Mouse (Mus musculus) embryonic facial prominence, embryonic 14.5 days (tissue): ENCODE measurements around the gene Mboat1. TPM values are rescaled to one million over a fixed set of nuclear protein-coding genes. Genes with fewer than 3 reads are reported as not detected.

Experiments used
- ATAC-seq: fragments of 200-750 bp; cut with Nextera tagmentation; 2 replicates; pipeline ENCODE4 v1.8.0; 2017; ENCODE audit warnings: low read depth, moderate number of reproducible peaks, moderate TSS enrichment
- DNase-seq: peaks from one replicate; pipeline ENCODE4 v3.0.0-alpha.2; 2015; ENCODE audit warnings: low spot score
- H3K27ac ChIP-seq: fragments of 300-500 bp; sonication (generic); replicated peaks from 2 replicates; pipeline ENCODE4 v1.5.1; 2014; ENCODE audit warnings: low read depth, mild to moderate bottlenecking, low read length, moderate library complexity
- H3K27me3 ChIP-seq: fragments of 300-500 bp; sonication (generic); replicated peaks from 2 replicates; pipeline ENCODE4 v1.6.1; 2014; ENCODE audit warnings: low read length; ENCODE audit not compliant: control insufficient read depth, insufficient read depth
- H3K36me3 ChIP-seq: fragments of 300-500 bp; sonication (generic); 2 replicates; pipeline ENCODE4 v1.6.1; 2014; ENCODE audit warnings: low read length, mixed read lengths; ENCODE audit not compliant: control insufficient read depth, insufficient read depth
- H3K4me1 ChIP-seq: fragments of 300-500 bp; sonication (generic); 2 replicates; pipeline ENCODE4 v1.6.1; 2014; ENCODE audit warnings: antibody characterized with exemption, low read length; ENCODE audit not compliant: control insufficient read depth, insufficient read depth
- H3K4me2 ChIP-seq: fragments of 300-500 bp; sonication (generic); 2 replicates; pipeline ENCODE4 v1.6.1; 2014; ENCODE audit warnings: low read depth, mild to moderate bottlenecking, low read length, moderate library complexity, mixed read lengths
- H3K4me3 ChIP-seq: fragments of 300-500 bp; sonication (generic); 2 replicates; pipeline ENCODE4 v1.5.1; 2014; ENCODE audit warnings: low read depth, mild to moderate bottlenecking, low read length
- H3K9ac ChIP-seq: fragments of 300-500 bp; sonication (generic); 2 replicates; pipeline ENCODE4 v1.6.1; 2014; ENCODE audit warnings: low read depth, mild to moderate bottlenecking, low read length, moderate library complexity, mixed read lengths
- H3K9me3 ChIP-seq: fragments of 300-500 bp; sonication (generic); 2 replicates; pipeline ENCODE4 v1.6.1; 2016; ENCODE audit warnings: low read length; ENCODE audit not compliant: control insufficient read depth
- WGBS: fragments of 180-500 bp; shearing (Covaris S2); extraction: QIAGEN DNeasy Blood & Tissue Kit; methylation state at CpG from one replicate; pipeline ENCODE4 v1.1.7; 2014; 5-methylcytosine and 5-hydroxymethylcytosine counted together
- polyA plus RNA-seq: library from polyadenylated mRNA; unstranded; fragments of >200 nt; fragmentation: Nextera tagmentation; extraction: Ambion mirVana; gene quantifications from 2 replicates; pipeline ENCODE4 v1.2.1, GENCODE M21; 2014

The Mboat1 gene
- polyA plus RNA-seq, 1 experiment from 2014 or later, result 16.6 TPM

DNA sequence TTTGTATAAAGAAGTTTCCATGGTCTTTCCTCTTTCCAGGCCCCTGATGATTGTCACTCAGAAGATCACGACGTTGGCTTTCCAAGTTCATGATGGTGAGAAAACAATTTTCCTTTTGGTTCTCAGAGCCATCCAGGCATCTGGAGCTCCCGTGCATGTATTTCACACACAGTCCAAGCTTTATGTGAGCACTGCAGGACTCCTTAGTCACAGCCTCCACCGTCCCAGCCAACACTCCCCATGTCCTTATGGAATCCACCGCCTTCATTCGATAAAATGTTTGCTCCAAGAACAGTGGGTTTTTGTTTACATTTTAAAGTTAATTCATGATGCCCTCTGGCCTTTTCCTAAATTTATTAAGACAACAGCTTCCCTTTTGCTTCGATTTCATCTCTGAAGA lies 83.3 kb downstream of the Mboat1 start:
- Histone ChIP-seq H3K9me3 (no peaks in the 10 kb centered on the region), H3K27ac (no peak overlapping the region), H3K27me3 (no peaks in the 10 kb centered on the region), H3K4me1 (peaks cover 12% of the 10 kb centered on the region), H3K4me3 (no peak overlapping the region), H3K4me2 (no peak overlapping the region), H3K9ac (no peak overlapping the region), H3K36me3 (0 out of 2 replicates have a peak, but pooled peaks cover 5% of the 10 kb centered on the region)
- 75% methylated on average over 7 of the region's 7 CpGs for WGBS
- no peak for DNase-seq
- no peak for ATAC-seq

DNA sequence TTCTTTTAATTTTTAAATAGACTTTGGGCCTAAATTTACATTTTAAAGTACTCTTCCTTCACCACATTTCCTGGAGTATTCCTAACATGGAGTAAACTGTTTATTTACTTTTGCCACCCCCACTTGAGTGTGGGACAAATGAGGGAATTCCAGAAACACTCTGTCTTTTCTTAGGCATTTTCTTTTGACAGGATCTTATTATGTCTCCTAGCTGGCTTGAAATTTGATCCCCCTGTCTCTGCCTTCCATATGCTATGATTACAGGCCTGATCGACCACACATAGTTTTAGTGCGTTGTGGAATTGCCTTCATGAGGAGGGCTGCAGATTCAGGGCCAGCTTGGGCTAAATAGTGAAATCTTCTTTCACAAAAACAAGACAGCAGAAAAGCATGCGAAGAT lies 85.0 kb downstream of the Mboat1 start:
- 13% methylated on average over 3 of the region's 3 CpGs for WGBS
- no peaks in the 10 kb centered on the region for H3K9me3 ChIP-seq
- H3K9ac ChIP-seq, result no peak overlapping the region
- H3K27ac ChIP-seq, result peak overlapping the region; percentile 57
- H3K4me1 ChIP-seq, result peaks cover 12% of the 10 kb centered on the region
- ATAC-seq (peak; percentile 84; the same call in 1 of the 2 replicates), DNase-seq (peak; percentile 91)
- H3K4me3 ChIP-seq, result no peak overlapping the region
- H3K4me2 ChIP-seq, result no peak overlapping the region
- 0 out of 2 replicates have a peak, but pooled peaks cover 6% of the 10 kb centered on the region for H3K36me3 ChIP-seq
- H3K27me3 ChIP-seq, result no peaks in the 10 kb centered on the region

DNA sequence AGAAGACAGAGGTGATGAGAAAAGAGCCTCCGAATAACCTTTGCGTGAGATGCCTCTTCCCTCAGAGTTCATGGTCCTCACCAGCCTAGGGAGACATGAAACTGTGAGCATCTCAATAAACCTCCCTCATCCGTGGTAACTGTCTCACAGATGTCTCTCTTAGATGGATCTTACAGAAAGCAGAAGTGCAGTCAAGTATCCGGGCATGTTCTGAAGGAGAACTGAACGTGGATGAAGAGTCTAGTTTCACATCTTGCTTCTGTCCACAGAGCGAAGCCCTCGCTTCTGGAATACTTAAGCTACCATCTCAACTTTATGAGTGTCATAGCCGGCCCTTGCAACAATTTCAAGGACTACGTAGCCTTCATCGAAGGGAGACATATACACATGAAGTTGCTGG lies 87.8 kb downstream of the Mboat1 start:
- ATAC-seq, result no peak
- WGBS, result 93% methylated on average over 10 of the region's 10 CpGs

DNA sequence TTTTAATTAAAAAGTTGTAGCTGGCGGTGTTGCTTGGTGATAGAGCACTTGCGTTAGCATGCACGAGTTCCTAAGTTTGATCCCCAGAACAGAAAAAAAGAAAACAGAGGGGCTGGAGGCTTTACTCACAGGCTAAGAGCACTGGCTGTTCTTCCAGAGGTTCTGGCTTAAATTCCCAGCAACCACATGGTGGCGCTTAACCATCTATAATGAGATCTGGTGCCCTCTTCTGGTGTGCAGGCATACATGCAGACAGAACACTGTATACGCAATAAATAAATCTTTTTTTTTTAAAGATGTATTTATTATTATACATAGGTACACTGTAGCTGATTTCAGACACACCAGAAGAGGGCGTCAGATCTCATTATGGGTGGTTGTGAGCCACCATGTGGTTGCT lies 88.4 kb downstream of the Mboat1 start:
- ATAC-seq (no peak), DNase-seq (no peak)
- Histone ChIP-seq H3K4me3 (no peak overlapping the region), H3K27me3 (no peaks in the 10 kb centered on the region), H3K9ac (no peak overlapping the region), H3K9me3 (no peaks in the 10 kb centered on the region), H3K4me2 (no peak overlapping the region), H3K36me3 (0 out of 2 replicates have a peak, but pooled peaks cover 6% of the 10 kb centered on the region), H3K27ac (no peak overlapping the region), H3K4me1 (peaks cover 12% of the 10 kb centered on the region)
- 95% methylated on average over 6 of the region's 6 CpGs for WGBS

More for the DNA sequence above, 87.8 kb downstream of the Mboat1 start:
- Histone ChIP-seq H3K4me3 (no peak overlapping the region), H3K9me3 (no peaks in the 10 kb centered on the region), H3K27ac (no peak overlapping the region), H3K27me3 (no peaks in the 10 kb centered on the region), H3K4me2 (no peak overlapping the region), H3K9ac (no peak overlapping the region), H3K4me1 (peaks cover 12% of the 10 kb centered on the region), H3K36me3 (0 out of 2 replicates have a peak, but pooled peaks cover 6% of the 10 kb centered on the region)
- no peak for DNase-seq

DNA sequence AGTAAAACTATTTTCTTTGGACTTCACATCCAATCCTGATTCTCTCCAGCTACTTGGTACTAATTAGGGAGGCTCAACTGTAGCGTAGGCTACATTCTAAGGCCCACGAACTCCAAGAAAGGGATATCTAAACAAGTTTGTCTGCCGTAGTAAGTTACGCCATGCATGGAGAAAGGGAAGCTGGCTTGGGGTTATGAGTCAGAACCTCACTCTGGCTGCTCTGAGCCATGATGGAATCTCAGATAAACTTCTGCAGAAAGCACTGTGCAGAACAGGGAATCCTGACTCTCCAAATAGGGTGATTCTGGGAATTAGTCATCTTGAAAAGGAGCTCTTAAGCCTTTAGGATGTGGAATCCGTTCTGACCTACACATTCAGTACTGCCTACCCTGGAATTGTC lies 92.5 kb downstream of the Mboat1 start:
- no peaks in the 10 kb centered on the region for H3K27me3 ChIP-seq
- no peak overlapping the region for H3K4me3 ChIP-seq
- H3K9me3 ChIP-seq, result no peaks in the 10 kb centered on the region
- no peaks in the 10 kb centered on the region for H3K4me1 ChIP-seq
- H3K9ac ChIP-seq, result no peak overlapping the region
- 60% methylated on average over 5 of the region's 5 CpGs for WGBS
- DNase-seq (no peak), ATAC-seq (no peak)
- H3K4me2 ChIP-seq, result no peak overlapping the region
- H3K36me3 ChIP-seq, result 0 out of 2 replicates have a peak, but pooled peaks cover 6% of the 10 kb centered on the region
- H3K27ac ChIP-seq, result no peak overlapping the region

DNA sequence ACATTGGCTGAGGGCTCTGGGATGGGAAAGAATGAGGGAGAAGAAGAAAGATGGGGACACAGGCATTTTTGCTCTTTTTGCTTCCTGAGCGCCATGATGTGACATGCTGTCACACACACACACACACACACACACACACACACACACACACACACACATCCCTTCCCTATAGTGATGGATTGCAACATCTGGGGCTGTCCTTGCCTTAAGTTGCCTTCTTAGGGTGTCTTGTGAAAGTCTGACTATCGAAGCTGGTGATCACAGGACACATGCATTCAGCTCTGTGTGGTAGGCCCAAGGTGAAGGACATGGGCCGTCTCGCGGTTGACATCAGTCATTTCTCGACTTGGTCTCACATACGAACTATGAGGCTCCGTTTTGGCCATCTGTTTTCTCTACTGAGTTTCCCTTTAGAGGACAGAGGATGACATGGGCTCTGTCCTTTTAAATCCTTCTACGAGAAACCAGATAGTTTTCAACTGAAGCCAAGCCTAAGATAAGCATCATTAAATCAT lies 93.4 kb downstream of the Mboat1 start:
- H3K9me3 ChIP-seq, result no peaks in the 10 kb centered on the region
- no peak for ATAC-seq
- no peak overlapping the region for H3K9ac ChIP-seq
- DNase-seq, result no peak
- H3K36me3 ChIP-seq, result no peaks in the 10 kb centered on the region
- WGBS, result 93% methylated on average over 9 of the region's 9 CpGs
- H3K4me3 ChIP-seq, result no peak overlapping the region
- no peaks in the 10 kb centered on the region for H3K4me1 ChIP-seq
- no peak overlapping the region for H3K4me2 ChIP-seq
- H3K27me3 ChIP-seq, result no peaks in the 10 kb centered on the region
- no peak overlapping the region for H3K27ac ChIP-seq

DNA sequence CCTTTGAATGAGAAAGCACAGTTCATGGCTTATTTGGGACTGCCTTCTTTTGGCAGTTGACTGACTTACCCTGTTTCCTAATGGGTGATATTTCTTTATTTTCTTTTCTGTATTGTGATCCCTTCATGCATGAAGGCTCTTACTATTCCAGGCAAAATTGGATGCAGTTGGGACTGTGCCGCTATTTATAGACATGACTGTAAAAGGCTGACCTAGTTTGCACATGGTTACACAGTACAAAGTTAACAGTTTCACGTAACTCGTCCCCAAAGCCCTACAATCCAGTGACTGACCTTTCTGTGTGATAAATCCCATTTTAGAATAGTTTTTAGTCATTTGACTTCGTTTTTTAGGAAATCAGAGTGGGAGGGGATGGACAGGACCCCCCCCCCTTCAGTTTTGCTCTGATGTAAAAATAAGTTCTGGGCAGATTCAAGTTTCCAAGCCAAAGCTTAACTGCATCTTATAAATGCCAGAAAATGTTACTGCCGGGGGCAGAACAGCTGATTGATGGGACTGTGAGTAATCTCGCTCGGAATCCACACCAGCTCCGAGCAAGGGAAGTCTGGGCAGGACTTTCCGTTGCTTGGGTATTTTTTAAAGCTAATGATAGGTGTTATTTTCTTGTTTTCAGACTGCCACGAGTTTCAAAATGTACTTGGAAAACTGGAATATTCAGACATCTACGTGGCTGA lies 98.9 kb downstream of the Mboat1 start:
- WGBS, result 41% methylated on average over 11 of the region's 11 CpGs
- H3K4me2 ChIP-seq, result no peak overlapping the region
- 0 out of 2 replicates have a peak, but pooled peaks have one; percentile 68 for ATAC-seq

DNA sequence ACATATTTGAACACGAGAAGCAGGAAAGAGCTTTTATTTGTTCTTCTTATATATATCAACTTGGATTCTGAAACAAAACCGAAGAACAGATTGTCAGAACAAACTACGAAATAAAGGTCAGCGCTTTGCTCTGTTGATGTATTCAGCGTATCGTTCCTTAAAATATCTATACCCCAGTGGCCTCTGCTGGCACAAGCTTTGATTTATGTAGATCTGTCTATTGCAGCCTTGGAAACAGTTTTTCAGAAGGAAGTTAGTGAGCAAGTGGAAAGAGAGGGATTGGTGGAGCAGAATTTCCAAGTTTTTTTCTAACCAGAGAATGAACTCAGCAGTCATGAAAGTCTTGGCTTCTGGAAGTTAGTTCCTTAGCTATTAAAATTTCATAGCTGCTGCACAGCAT lies 103.1 kb downstream of the Mboat1 start:
- ATAC-seq (no peak), DNase-seq (no peak)
- no peak overlapping the region for H3K9ac ChIP-seq
- H3K4me2 ChIP-seq, result no peak overlapping the region
- 0 out of 2 replicates have a peak, but pooled peaks cover 14% of the 10 kb centered on the region for H3K36me3 ChIP-seq
- H3K4me3 ChIP-seq, result no peak overlapping the region
- 83% methylated on average over 6 of the region's 6 CpGs for WGBS
- no peaks in the 10 kb centered on the region for H3K9me3 ChIP-seq
- H3K27me3 ChIP-seq, result no peaks in the 10 kb centered on the region
- no peaks in the 10 kb centered on the region for H3K4me1 ChIP-seq
- no peak overlapping the region for H3K27ac ChIP-seq

More for the DNA sequence above, 98.9 kb downstream of the Mboat1 start:
- H3K36me3 ChIP-seq, result no peaks in the 10 kb centered on the region
- peak; percentile 75 for DNase-seq
- no peak overlapping the region for H3K9ac ChIP-seq
- no peak overlapping the region for H3K4me3 ChIP-seq
- H3K27ac ChIP-seq, result no peak overlapping the region; the same call in 1 of the 2 replicates
- no peaks in the 10 kb centered on the region for H3K4me1 ChIP-seq
- H3K9me3 ChIP-seq, result no peaks in the 10 kb centered on the region
- H3K27me3 ChIP-seq, result no peaks in the 10 kb centered on the region

DNA sequence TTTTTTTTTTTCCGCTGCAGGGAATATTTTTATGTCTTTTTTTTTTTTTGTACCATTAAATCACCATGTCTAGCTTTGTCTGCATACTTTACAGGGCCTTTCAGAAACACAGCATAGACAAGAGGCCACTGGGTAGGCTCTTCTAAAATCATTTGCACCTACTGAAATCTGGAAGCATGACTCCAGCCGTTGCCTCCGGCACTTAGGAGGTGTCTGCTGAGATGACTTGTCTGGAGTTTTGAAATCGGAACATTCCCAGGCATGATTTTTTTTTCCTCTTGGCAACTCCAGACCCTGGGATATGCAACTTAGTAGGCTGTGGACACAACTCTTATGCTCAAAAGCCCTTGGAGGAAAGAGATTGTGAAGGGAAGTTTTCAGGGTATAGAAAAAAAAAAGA lies 109.3 kb downstream of the Mboat1 start:
- Histone ChIP-seq H3K36me3 (0 out of 2 replicates have a peak, but pooled peaks cover 14% of the 10 kb centered on the region), H3K4me1 (no peaks in the 10 kb centered on the region), H3K27me3 (no peaks in the 10 kb centered on the region), H3K4me3 (no peak overlapping the region), H3K27ac (no peak overlapping the region), H3K9ac (no peak overlapping the region), H3K9me3 (no peaks in the 10 kb centered on the region), H3K4me2 (no peak overlapping the region)
- 83% methylated on average over 4 of the region's 4 CpGs for WGBS
- DNase-seq, result no peak
- ATAC-seq, result no peak
